Mouse (Mus musculus) liver, adult 2 months (tissue): ENCODE results near the gene Gm28043. TPM values are rescaled to one million over a fixed set of nuclear protein-coding genes. Genes with fewer than 3 reads are reported as not detected.

ENCODE experiments used
- DNase-seq: peaks from one replicate; pipeline ENCODE4 v3.0.0-alpha.2; 2011; ENCODE audit warnings: low read depth, low spot score; ENCODE audit errors: extremely low read depth
- H3K27ac ChIP-seq: fragments of 200-500 bp; replicated peaks from 2 replicates; pipeline ENCODE4 v1.5.1; 2012; ENCODE audit warnings: low read depth, mild to moderate bottlenecking, control low read depth, inconsistent platforms, low read length; ENCODE audit not compliant: insufficient read depth
- H3K27me3 ChIP-seq: fragments of 200-500 bp; 2 replicates; pipeline ENCODE4 v1.6.1; 2012; ENCODE audit warnings: mild to moderate bottlenecking, moderate library complexity, low read length, inconsistent platforms; ENCODE audit not compliant: control insufficient read depth, insufficient read depth
- H3K36me3 ChIP-seq: fragments of 200-500 bp; 2 replicates; pipeline ENCODE4 v1.6.1; 2012; ENCODE audit warnings: low read length, inconsistent platforms; ENCODE audit not compliant: control insufficient read depth, insufficient read depth
- H3K4me1 ChIP-seq: fragments of 200-500 bp; 2 replicates; pipeline ENCODE4 v1.6.1; 2011; ENCODE audit warnings: low read length; ENCODE audit not compliant: control insufficient read depth, insufficient read depth
- H3K4me3 ChIP-seq: fragments of 200-500 bp; 2 replicates; pipeline ENCODE4 v1.5.1; 2011; ENCODE audit warnings: low read depth, mild to moderate bottlenecking, control low read depth, low read length, moderate library complexity; ENCODE audit not compliant: insufficient read depth
- H3K79me2 ChIP-seq: fragments of 200-500 bp; 2 replicates; pipeline ENCODE4 v1.6.1; 2012; ENCODE audit warnings: inconsistent platforms, mild to moderate bottlenecking, low read length, moderate library complexity; ENCODE audit not compliant: control insufficient read depth, insufficient read depth
- H3K9ac ChIP-seq: fragments of 200-500 bp; 2 replicates; pipeline ENCODE4 v1.6.1; 2012; ENCODE audit warnings: low read depth, mild to moderate bottlenecking, control low read depth, inconsistent platforms, low read length
- CTCF ChIP-seq: fragments of 200-500 bp; IDR thresholded peaks from 2 replicates; pipeline ENCODE4 v1.5.1; 2011; ENCODE audit warnings: low read depth, low read length, control low read depth
- POLR2A ChIP-seq: fragments of 200-500 bp; IDR thresholded peaks from 2 replicates; pipeline ENCODE4 v1.6.1; 2011; ENCODE audit warnings: low read length, control low read depth; ENCODE audit not compliant: insufficient read depth; ENCODE audit errors: extremely low read depth
- WGBS: fragments of 180-500 bp; shearing (Covaris S2); methylation state at CpG from one replicate; pipeline ENCODE4 v1.1.7; 2018; 5-methylcytosine and 5-hydroxymethylcytosine counted together
- polyA plus RNA-seq: library from polyadenylated mRNA; depleted of rRNA; stranded (reverse); fragments of >200 nt; gene quantifications from 2 replicates; pipeline ENCODE4 v1.2.3, GENCODE M21; 2012; rRNA removed
- total RNA-seq: library from RNA; depleted of rRNA; stranded (reverse); fragments of >200 nt; gene quantifications from 2 replicates; pipeline ENCODE4 v1.2.3, GENCODE M21; 2014; rRNA removed

The Gm28043 gene
- total and polyA plus RNA-seq, 2 experiments: 0.60 to 1.9 TPM

- no peak for DNase-seq
- no peaks in the 10 kb centered on the region for H3K36me3 ChIP-seq
- H3K9ac ChIP-seq: no peak overlapping the region
- H3K27me3 ChIP-seq: no peaks in the 10 kb centered on the region
- no peaks in the 10 kb centered on the region for H3K4me1 ChIP-seq
- TF ChIP-seq CTCF: no peak
- no peak for TF ChIP-seq POLR2A
- H3K4me3 ChIP-seq: no peak overlapping the region
- H3K79me2 ChIP-seq: no peaks in the 10 kb centered on the region
- no peak overlapping the region for H3K27ac ChIP-seq
- 82% methylated on average over 15 of the region's 15 CpGs for WGBS
Measured at GRCm38 (mm10) chr17:29736448-29737014, 121.9 kb downstream of the Gm28043 start.

GRCm38 (mm10) chr17:29737849-29738804, 123.5 kb downstream of the Gm28043 start:
- 38% methylated on average over 22 of the region's 22 CpGs for WGBS
- Histone ChIP-seq H3K4me1 (no peaks in the 10 kb centered on the region), H3K27me3 (no peaks in the 10 kb centered on the region)

GRCm38 (mm10) chr17:29747466-29747865, 132.8 kb downstream of the Gm28043 start:
- Histone ChIP-seq H3K27me3 (no peaks in the 10 kb centered on the region), H3K27ac (no peak overlapping the region), H3K4me3 (no peak overlapping the region), H3K9ac (no peak overlapping the region), H3K79me2 (no peaks in the 10 kb centered on the region), H3K36me3 (no peaks in the 10 kb centered on the region), H3K4me1 (no peaks in the 10 kb centered on the region)
- 76% methylated on average over 6 of the region's 6 CpGs for WGBS
- DNase-seq: no peak
- TF ChIP-seq CTCF (no peak), POLR2A (no peak)

More at GRCm38 (mm10) chr17:29737849-29738804, 123.5 kb downstream of the Gm28043 start:
- DNase-seq: no peak
- no peaks in the 10 kb centered on the region for H3K36me3 ChIP-seq
- H3K27ac ChIP-seq: no peak overlapping the region
- H3K79me2 ChIP-seq: no peaks in the 10 kb centered on the region
- H3K4me3 ChIP-seq: no peak overlapping the region
- no peak for TF ChIP-seq CTCF
- TF ChIP-seq POLR2A: no peak
- no peak overlapping the region for H3K9ac ChIP-seq

Other genes with a start within 250 kb of the Gm28043 start
- 8.9 and 9.5 TPM in 2 replicates for gene Pim1, start 124.1 kb upstream of the Gm28043 start, total RNA-seq
- gene Pim1, start 124.1 kb upstream of the Gm28043 start, polyA plus RNA-seq: 16.0 and 16.4 TPM in 2 replicates
- not detected in 2 replicates for gene Gm17657, start 65.2 kb upstream of the Gm28043 start, total RNA-seq
- gene Gm17657, start 65.2 kb upstream of the Gm28043 start, polyA plus RNA-seq: not detected in 2 replicates
- gene Tbc1d22b, start 65.1 kb upstream of the Gm28043 start, total RNA-seq: 1.2 and 1.3 TPM in 2 replicates
- 4.0 and 4.1 TPM in 2 replicates for gene Tbc1d22b, start 65.1 kb upstream of the Gm28043 start, polyA plus RNA-seq
- not detected in 2 replicates for gene Tmem217, start 62.5 kb upstream of the Gm28043 start, total RNA-seq
- gene Tmem217, start 62.5 kb upstream of the Gm28043 start, polyA plus RNA-seq: not detected in 2 replicates
- 8.8 and 9.3 TPM in 2 replicates for gene Rnf8, start 86 bp upstream of the Gm28043 start, total RNA-seq
- gene Rnf8, start 86 bp upstream of the Gm28043 start, polyA plus RNA-seq: 14.6 and 15.2 TPM in 2 replicates
- 25.7 and 27.7 TPM in 2 replicates for gene Cmtr1, start 45.7 kb downstream of the Gm28043 start, total RNA-seq
- 19.3 and 23.4 TPM in 2 replicates for gene Cmtr1, start 45.7 kb downstream of the Gm28043 start, polyA plus RNA-seq
- 5.5 and 5.8 TPM in 2 replicates for gene Ccdc167, start 102.2 kb downstream of the Gm28043 start, total RNA-seq
- 2.3 and 4.2 TPM in 2 replicates for gene Ccdc167, start 102.2 kb downstream of the Gm28043 start, polyA plus RNA-seq